Mouse (Mus musculus) adrenal gland, adult 18-20 months (tissue): ENCODE results near the gene Kansl1. TPM values are rescaled to one million over a fixed set of nuclear protein-coding genes. Genes with fewer than 3 reads are reported as not detected.

Source experiments
- microRNA-seq, 2 experiments: library from miRNA; unstranded; fragments of <30 nt; microRNA quantifications; one replicate each; pipeline ENCODE4 v1.2.0; 2021; ENCODE audit warnings: borderline number of aligned reads in 2 of 2
- total RNA-seq, 2 experiments: library from RNA; stranded (reverse); gene quantifications; 1 replicate in 1 of 2; 2 replicates in 1 of 2; pipeline ENCODE4 v1.2.3; 2021

Gene Kansl1
- total RNA-seq, 2 experiments from 2014 or later: 49.9 to 52.7 TPM

Small RNAs within 50 kb of the gene (microRNA-seq; reads per million reads assigned to microRNA genes)
- gene Gm47315: 0 reads per million in 2 experiments

Other genes with a start within 250 kb of the Kansl1 start
- gene Mapt, start 237.5 kb downstream of the Kansl1 start, total RNA-seq: 100 to 1,000 TPM; 128 to 208 TPM
- 10 to 100 TPM; 60.3 to 63.1 TPM for gene Cdc27, start 81.8 kb upstream of the Kansl1 start, total RNA-seq
- gene Myl4, start 81.8 kb upstream of the Kansl1 start, total RNA-seq: 1 to 10 TPM; 3.6 to 4.3 TPM
- gene Itgb3, start 139.1 kb upstream of the Kansl1 start, total RNA-seq: 10 to 100 TPM; 12.6 to 14.7 TPM
- under 1 TPM in 1 of 2 experiments, not detected in 1; 0.03 TPM for gene Gm11639, start 216.8 kb upstream of the Kansl1 start, total RNA-seq